Mouse (Mus musculus) E14TG2a.4 (cell line): ENCODE data around the gene Jun.
A peak's percentile ranks its signal among the peaks of the same experiment; 100 is the strongest.

ENCODE experiments used
- CTCF ChIP-seq: conservative IDR thresholded peaks from 2 replicates; pipeline ENCODE4 v1.5.1; 2014; ENCODE audit warnings: low read length
- NANOG ChIP-seq: IDR thresholded peaks from 2 replicates; pipeline ENCODE4 v1.6.1; 2014; ENCODE audit warnings: borderline replicate concordance, low read length, mixed read lengths

DNA sequence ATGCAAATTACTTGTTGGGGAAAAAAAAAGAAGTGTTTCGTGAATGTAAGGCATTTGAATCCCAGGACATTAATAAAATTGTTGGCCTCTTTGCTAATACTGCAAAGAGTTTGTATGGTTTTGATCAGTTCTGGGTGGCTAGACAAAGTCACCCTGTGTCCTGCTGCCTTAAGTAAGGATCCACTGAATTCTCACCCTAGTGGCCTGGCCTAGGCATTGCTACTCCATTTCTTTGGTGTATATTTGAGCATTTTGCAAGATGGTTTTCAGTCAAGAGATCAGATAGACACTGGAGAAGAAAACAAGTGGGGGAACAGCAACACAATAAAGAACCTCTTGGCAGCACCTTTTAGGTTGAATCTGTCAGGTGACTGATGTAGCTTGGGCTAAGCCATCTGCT lies 6.9 kb downstream of the Jun start:
- TF ChIP-seq CTCF, result peak; percentile 46
- TF ChIP-seq NANOG, result no peak
